Mouse (Mus musculus): ENCODE data around the gene Cerk. TPM values are rescaled to one million over a fixed set of nuclear protein-coding genes. Genes with fewer than 3 reads are reported as not detected.

Gene Cerk
- polyA plus RNA-seq, 1 experiment from 2014 or later: 16.3 TPM

GRCm38 (mm10) chr15:86095722-86096603 is 90.0 kb downstream of the Cerk start:
- peaks cover 12% of the 10 kb centered on the region for H3K4me1 ChIP-seq (replicated peaks)
- H3K9ac ChIP-seq: no peak overlapping the region
- WGBS: 90% methylated on average over 17 of the region's 17 CpGs
- no peak for ATAC-seq (ENCODE audit: insufficient number of reproducible peaks, low FRiP score)
- no peak overlapping the region for H3K4me2 ChIP-seq
- no peak overlapping the region for H3K4me3 ChIP-seq
- H3K27ac ChIP-seq (ENCODE audit: poor library complexity, severe bottlenecking): no peak overlapping the region
- H3K27me3 ChIP-seq (replicated peaks): no peaks in the 10 kb centered on the region
- H3K9me3 ChIP-seq (replicated peaks): no peaks in the 10 kb centered on the region
- H3K36me3 ChIP-seq: peaks cover 13% of the 10 kb centered on the region; the same call in 1 of the 2 replicates

- peaks cover 11% of the 10 kb centered on the region; the same call in 1 of the 2 replicates for H3K36me3 ChIP-seq
- 65% methylated on average over 10 of the region's 10 CpGs for WGBS
- H3K4me1 ChIP-seq (replicated peaks): peaks cover 25% of the 10 kb centered on the region
- no peak overlapping the region for H3K9ac ChIP-seq
- H3K4me2 ChIP-seq: no peak overlapping the region
- H3K4me3 ChIP-seq: no peak overlapping the region
- no peaks in the 10 kb centered on the region for H3K9me3 ChIP-seq (replicated peaks)
- no peak for ATAC-seq (ENCODE audit: insufficient number of reproducible peaks, low FRiP score)
- no peaks in the 10 kb centered on the region for H3K27me3 ChIP-seq (replicated peaks)
- no peak overlapping the region for H3K27ac ChIP-seq (ENCODE audit: poor library complexity, severe bottlenecking)
These were observed 91.4 kb downstream of the Cerk start for GRCm38 (mm10) chr15:86094324-86095121.

GRCm38 (mm10) chr15:86093236-86093635 is 92.7 kb downstream of the Cerk start:
- Histone ChIP-seq H3K9me3 (replicated peaks) (no peaks in the 10 kb centered on the region), H3K4me2 (no peak overlapping the region), H3K4me1 (replicated peaks) (peaks cover 26% of the 10 kb centered on the region), H3K4me3 (no peak overlapping the region), H3K36me3 (peaks cover 11% of the 10 kb centered on the region; the same call in 1 of the 2 replicates), H3K9ac (no peak overlapping the region), H3K27me3 (replicated peaks) (no peaks in the 10 kb centered on the region), H3K27ac (ENCODE audit: poor library complexity, severe bottlenecking) (no peak overlapping the region)
- 97% methylated on average over 1 of the region's 1 CpGs for WGBS
- no peak for ATAC-seq (ENCODE audit: insufficient number of reproducible peaks, low FRiP score)

GRCm38 (mm10) chr15:86091998-86092670 is 93.8 kb downstream of the Cerk start:
- H3K27ac ChIP-seq (ENCODE audit: poor library complexity, severe bottlenecking): no peak overlapping the region
- ATAC-seq (ENCODE audit: insufficient number of reproducible peaks, low FRiP score): no peak
- WGBS: 90% methylated on average over 12 of the region's 12 CpGs
- no peak overlapping the region for H3K4me2 ChIP-seq
- H3K27me3 ChIP-seq (replicated peaks): no peaks in the 10 kb centered on the region
- no peak overlapping the region for H3K9ac ChIP-seq
- H3K9me3 ChIP-seq (replicated peaks): no peaks in the 10 kb centered on the region
- H3K4me1 ChIP-seq (replicated peaks): peaks cover 34% of the 10 kb centered on the region
- peaks cover 11% of the 10 kb centered on the region; the same call in 1 of the 2 replicates for H3K36me3 ChIP-seq
- H3K4me3 ChIP-seq: no peak overlapping the region

- peaks cover 42% of the 10 kb centered on the region for H3K4me1 ChIP-seq (replicated peaks)
- H3K27ac ChIP-seq (ENCODE audit: poor library complexity, severe bottlenecking): no peak overlapping the region
- no peaks in the 10 kb centered on the region for H3K9me3 ChIP-seq (replicated peaks)
- no peak for ATAC-seq (ENCODE audit: insufficient number of reproducible peaks, low FRiP score)
- H3K27me3 ChIP-seq (replicated peaks): no peaks in the 10 kb centered on the region
- H3K9ac ChIP-seq: no peak overlapping the region
- peaks cover 9% of the 10 kb centered on the region; the same call in 1 of the 2 replicates for H3K36me3 ChIP-seq
- WGBS: 89% methylated on average over 23 of the region's 23 CpGs
- no peak overlapping the region for H3K4me3 ChIP-seq
- no peak overlapping the region for H3K4me2 ChIP-seq
These were observed 94.5 kb downstream of the Cerk start for GRCm38 (mm10) chr15:86091201-86091997.

- 86% methylated on average over 8 of the region's 8 CpGs for WGBS
- H3K27me3 ChIP-seq (replicated peaks): no peaks in the 10 kb centered on the region
- no peaks in the 10 kb centered on the region for H3K9me3 ChIP-seq (replicated peaks)
- no peak overlapping the region for H3K4me3 ChIP-seq
- H3K36me3 ChIP-seq: peaks cover 8% of the 10 kb centered on the region; the same call in 1 of the 2 replicates
- H3K9ac ChIP-seq: no peak overlapping the region
- no peak for ATAC-seq (ENCODE audit: insufficient number of reproducible peaks, low FRiP score)
- H3K27ac ChIP-seq (ENCODE audit: poor library complexity, severe bottlenecking): peak overlapping the region; percentile 77
- H3K4me1 ChIP-seq (replicated peaks): peaks cover 50% of the 10 kb centered on the region
- H3K4me2 ChIP-seq: no peak overlapping the region
These were observed 95.4 kb downstream of the Cerk start for GRCm38 (mm10) chr15:86090578-86090977.

GRCm38 (mm10) chr15:86089991-86090529 is 95.9 kb downstream of the Cerk start:
- Histone ChIP-seq H3K9ac (no peak overlapping the region), H3K4me3 (no peak overlapping the region), H3K36me3 (peaks cover 8% of the 10 kb centered on the region; the same call in 1 of the 2 replicates), H3K27ac (ENCODE audit: poor library complexity, severe bottlenecking) (peak overlapping the region; percentile 77), H3K4me2 (no peak overlapping the region), H3K4me1 (replicated peaks) (peaks cover 55% of the 10 kb centered on the region), H3K9me3 (replicated peaks) (no peaks in the 10 kb centered on the region), H3K27me3 (replicated peaks) (no peaks in the 10 kb centered on the region)
- 45% methylated on average over 11 of the region's 11 CpGs for WGBS
- ATAC-seq (ENCODE audit: insufficient number of reproducible peaks, low FRiP score): 0 out of 2 replicates have a peak, but pooled peaks have one; percentile 18

Other genes starting within 250 kb of the Cerk start
- 2.0 and 2.3 TPM in 2 replicates for gene Celsr1, start 152.4 kb downstream of the Cerk start, polyA plus RNA-seq (2016; fragmentation: Nextera tagmentation; extraction: Ambion mirVana)
- 14.3 and 14.8 TPM in 2 replicates for gene Gramd4, start 128.4 kb downstream of the Cerk start, polyA plus RNA-seq (2016; fragmentation: Nextera tagmentation; extraction: Ambion mirVana)
- gene Tbc1d22a, start 28.3 kb upstream of the Cerk start, polyA plus RNA-seq (2016; fragmentation: Nextera tagmentation; extraction: Ambion mirVana): 10.3 and 10.7 TPM in 2 replicates

Measured in heart, embryonic 12.5 days (tissue).